Mouse (Mus musculus) lung, postnatal 0 days (tissue): ENCODE measurements around the gene Calhm1. TPM values are rescaled to one million over a fixed set of nuclear protein-coding genes. Genes with fewer than 3 reads are reported as not detected.
A peak's percentile ranks its signal among the peaks of the same experiment; 100 is the strongest.

Experiments used
- ATAC-seq: fragments of 200-750 bp; cut with Nextera tagmentation; 2 replicates; pipeline ENCODE4 v1.8.0; 2017; ENCODE audit warnings: moderate library complexity
- DNase-seq: peaks from one replicate; pipeline ENCODE4 v3.0.0-alpha.2; 2016; ENCODE audit warnings: low spot score
- H3K27ac ChIP-seq: fragments of 300-500 bp; sonication (generic); 2 replicates; pipeline ENCODE4 v1.5.1; 2014; ENCODE audit warnings: antibody characterized with exemption, mild to moderate bottlenecking, low read length, mixed read lengths
- H3K27me3 ChIP-seq: fragments of 300-500 bp; sonication (generic); replicated peaks from 2 replicates; pipeline ENCODE4 v1.6.1; 2014; ENCODE audit warnings: low read length, mixed read lengths; ENCODE audit not compliant: insufficient read depth
- H3K36me3 ChIP-seq: fragments of 300-500 bp; sonication (generic); 2 replicates; pipeline ENCODE4 v1.6.1; 2014; ENCODE audit warnings: low read length, mixed read lengths; ENCODE audit not compliant: insufficient read depth
- H3K4me1 ChIP-seq: fragments of 300-500 bp; sonication (generic); 2 replicates; pipeline ENCODE4 v1.6.1; 2014; ENCODE audit warnings: antibody characterized with exemption, low read depth, low read length, mixed read lengths; ENCODE audit not compliant: insufficient read depth
- H3K4me2 ChIP-seq: fragments of 300-500 bp; sonication (generic); replicated peaks from 2 replicates; pipeline ENCODE4 v1.6.1; 2014; ENCODE audit warnings: low read depth, mild to moderate bottlenecking, low read length, moderate library complexity, mixed read lengths
- H3K4me3 ChIP-seq: fragments of 300-500 bp; sonication (generic); 2 replicates; pipeline ENCODE4 v1.5.1; 2014; ENCODE audit warnings: low read depth, low read length
- H3K9ac ChIP-seq: fragments of 300-500 bp; sonication (generic); replicated peaks from 2 replicates; pipeline ENCODE4 v1.6.1; 2014; ENCODE audit warnings: low read depth, mild to moderate bottlenecking
- H3K9me3 ChIP-seq: fragments of 300-500 bp; sonication (generic); 2 replicates; pipeline ENCODE4 v1.6.1; 2016; ENCODE audit warnings: low read length, mixed read lengths
- CTCF ChIP-seq: IDR thresholded peaks from 2 replicates; pipeline ENCODE4 v1.5.1; 2016; ENCODE audit warnings: antibody characterized with exemption, mild to moderate bottlenecking
- EP300 ChIP-seq: IDR thresholded peaks from 2 replicates; pipeline ENCODE4 v1.6.1; 2016; ENCODE audit warnings: antibody characterized with exemption, mild to moderate bottlenecking, control low read depth
- WGBS: fragments of 180-500 bp; shearing (Covaris S2); extraction: QIAGEN DNeasy Blood & Tissue Kit; methylation state at CpG from one replicate; pipeline ENCODE4 v1.1.7; 2014; 5-methylcytosine and 5-hydroxymethylcytosine counted together
- polyA plus RNA-seq: library from polyadenylated mRNA; unstranded; fragments of >200 nt; fragmentation: Nextera tagmentation; extraction: Ambion mirVana; gene quantifications from 2 replicates; pipeline ENCODE4 v1.2.1, GENCODE M21; 2015

Gene Calhm1
- polyA plus RNA-seq, 1 experiment from 2014 or later: not detected

DNA sequence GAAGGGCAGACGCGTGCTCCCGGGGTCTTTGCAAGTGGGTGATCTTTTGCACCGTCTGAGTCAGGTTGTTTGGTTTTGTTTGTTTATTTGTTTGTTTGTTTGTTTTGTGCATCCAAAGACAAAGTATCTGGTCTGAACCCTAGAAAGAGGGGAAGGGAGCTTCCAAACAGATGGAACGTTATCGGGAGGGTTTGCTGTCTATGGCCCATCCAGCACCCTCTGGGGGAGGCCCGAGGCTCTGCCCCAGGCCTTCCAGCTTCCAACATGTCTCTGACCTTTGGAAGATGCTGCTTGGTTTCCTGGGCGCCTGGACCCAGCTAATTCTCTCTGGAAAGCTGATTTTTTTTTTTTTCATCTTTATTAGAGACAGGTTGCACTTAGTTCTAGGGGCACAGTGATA lies 36.0 kb upstream of the Calhm1 start:
- Histone ChIP-seq H3K9ac (no peak overlapping the region), H3K27ac (no peak overlapping the region), H3K36me3 (no peaks in the 10 kb centered on the region), H3K9me3 (no peaks in the 10 kb centered on the region), H3K4me3 (peak overlapping the region; percentile 59; the same call in 1 of the 2 replicates), H3K4me1 (peaks cover 10% of the 10 kb centered on the region; the same call in 1 of the 2 replicates), H3K27me3 (peaks cover 34% of the 10 kb centered on the region), H3K4me2 (0 out of 2 replicates have a peak overlapping the region, but pooled peaks have one; percentile 99)
- 22% methylated on average over 8 of the region's 8 CpGs for WGBS
- no peak for ATAC-seq
- TF ChIP-seq EP300 (no peak), CTCF (no peak)
- no peak for DNase-seq

DNA sequence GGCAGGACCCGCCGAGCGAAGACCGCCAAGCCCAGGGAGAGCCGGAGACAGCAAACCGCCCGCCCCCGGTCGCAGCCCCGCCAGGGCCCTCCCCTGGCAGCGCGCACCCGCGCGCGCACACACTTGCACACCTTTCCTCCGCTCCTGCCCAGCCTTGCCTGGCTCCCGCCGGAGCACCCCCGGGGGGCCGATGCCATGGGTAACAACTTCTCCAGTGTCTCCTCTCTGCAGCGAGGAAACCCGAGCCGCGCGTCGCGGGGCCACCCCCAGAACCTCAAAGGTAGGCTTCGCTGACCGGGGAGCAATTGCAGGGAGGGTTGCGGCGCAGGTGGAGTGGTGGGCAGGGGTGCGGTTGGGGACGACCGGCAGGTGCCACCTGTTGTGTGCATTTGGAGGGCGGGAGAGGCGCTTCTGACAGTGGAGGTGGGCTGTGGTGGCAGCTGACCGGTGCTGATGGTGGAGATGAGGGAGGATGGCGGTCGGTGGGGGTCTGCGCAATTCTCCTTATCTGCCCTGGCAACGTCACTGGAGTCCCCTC lies 35.3 kb upstream of the Calhm1 start:
- WGBS: 2% methylated on average over 30 of the region's 42 CpGs
- DNase-seq: no peak
- Histone ChIP-seq H3K9ac (no peak overlapping the region), H3K27me3 (peaks cover 34% of the 10 kb centered on the region), H3K4me2 (peak overlapping the region; percentile 99), H3K27ac (no peak overlapping the region), H3K4me3 (peak overlapping the region; percentile 59), H3K4me1 (peaks cover 10% of the 10 kb centered on the region; the same call in 1 of the 2 replicates), H3K9me3 (no peaks in the 10 kb centered on the region), H3K36me3 (no peaks in the 10 kb centered on the region)
- no peak for TF ChIP-seq EP300
- peak; percentile 23 for ATAC-seq

DNA sequence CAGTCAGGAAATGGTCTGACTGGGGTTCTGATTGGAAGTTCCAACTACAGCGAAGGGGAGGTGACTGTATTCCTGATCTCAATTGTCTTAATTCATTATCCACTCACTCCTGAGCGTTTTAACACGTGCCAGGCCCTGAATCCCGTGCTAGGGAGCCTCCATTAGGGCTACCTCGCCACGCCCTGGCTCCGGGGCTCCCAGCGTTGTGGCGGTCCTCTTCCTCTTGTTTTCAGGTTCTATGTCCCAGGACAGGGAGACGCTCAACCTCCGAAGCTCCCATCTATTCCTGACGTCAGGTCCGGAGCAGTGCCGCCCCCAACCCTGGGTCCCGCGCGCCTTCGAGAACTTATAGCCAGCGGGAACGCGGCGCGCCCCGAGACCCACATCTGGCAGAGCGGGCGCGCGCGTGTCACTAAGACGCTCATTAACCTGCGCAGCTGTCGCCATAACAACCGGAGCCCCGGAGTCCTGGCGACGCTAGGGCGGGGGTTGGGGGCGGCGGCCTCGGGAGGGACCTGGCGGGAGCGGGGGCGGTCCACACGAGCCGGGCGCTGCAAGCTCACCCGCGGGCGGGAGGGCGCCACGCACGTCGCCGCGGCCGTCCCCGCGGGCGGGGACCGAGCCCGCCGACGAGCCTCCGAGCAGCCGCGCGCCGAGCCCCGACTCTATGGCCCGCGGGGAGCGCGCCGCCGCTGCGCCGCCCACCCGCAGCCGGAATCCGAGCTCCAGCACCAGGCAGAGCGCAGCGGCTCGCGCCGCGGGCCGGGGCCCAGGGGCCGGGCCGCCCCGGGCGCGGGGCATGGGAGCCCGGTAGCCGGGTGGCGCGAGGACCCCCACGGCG lies 34.6 kb upstream of the Calhm1 start, which contains the start of gene Neurl1a:
TSS of gene Neurl1a (plus strand) at position 390 of the 841 bp plus-strand sequence.
- WGBS: 1% methylated on average over 63 of the region's 98 CpGs
- ATAC-seq (peak; percentile 70), DNase-seq (peak; percentile 34)
- no peak within 1 kb of the TSS for H3K27ac ChIP-seq
- peak within 1 kb of the TSS; percentile 59 for H3K4me3 ChIP-seq
- TF ChIP-seq EP300: no peak
- TF ChIP-seq CTCF: no peak
- H3K4me1 ChIP-seq: peaks cover 10% of the 10 kb centered on the region; the same call in 1 of the 2 replicates
- no peaks in the 10 kb centered on the region for H3K36me3 ChIP-seq
- no peak within 1 kb of the TSS for H3K9ac ChIP-seq
- H3K27me3 ChIP-seq: peaks cover 34% of the 10 kb centered on the region
- peak within 1 kb of the TSS; percentile 99 for H3K4me2 ChIP-seq
- no peaks in the 10 kb centered on the region for H3K9me3 ChIP-seq

DNA sequence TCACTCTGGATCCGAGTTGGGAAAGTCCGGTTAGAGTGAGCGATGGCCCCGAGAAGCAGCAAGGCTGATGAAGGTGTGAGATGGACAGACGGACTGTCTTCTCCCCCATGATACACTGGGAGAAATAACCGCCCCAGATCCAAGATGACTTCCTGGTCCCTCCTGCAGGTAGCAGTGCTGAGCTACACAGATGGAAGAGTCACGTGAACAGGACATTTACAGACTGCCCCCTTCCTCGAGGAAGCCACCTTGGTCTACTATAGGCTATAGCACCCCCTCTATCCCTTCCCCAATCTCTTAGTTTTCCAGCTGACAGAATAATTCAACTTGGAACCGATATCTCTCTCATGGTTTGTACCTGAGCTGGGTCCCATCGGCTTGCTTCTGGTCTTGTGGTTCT lies 33.9 kb upstream of the Calhm1 start:
- Histone ChIP-seq H3K27me3 (peaks cover 34% of the 10 kb centered on the region), H3K9ac (no peak overlapping the region), H3K27ac (no peak overlapping the region), H3K4me1 (peaks cover 10% of the 10 kb centered on the region; the same call in 1 of the 2 replicates), H3K4me2 (peak overlapping the region; percentile 99), H3K4me3 (peak overlapping the region; percentile 59; the same call in 1 of the 2 replicates), H3K36me3 (no peaks in the 10 kb centered on the region), H3K9me3 (no peaks in the 10 kb centered on the region)
- peak; percentile 58 for DNase-seq
- peak; percentile 69 for TF ChIP-seq CTCF
- TF ChIP-seq EP300: no peak
- peak; percentile 27; the same call in 1 of the 2 replicates for ATAC-seq
- 21% methylated on average over 10 of the region's 10 CpGs for WGBS

DNA sequence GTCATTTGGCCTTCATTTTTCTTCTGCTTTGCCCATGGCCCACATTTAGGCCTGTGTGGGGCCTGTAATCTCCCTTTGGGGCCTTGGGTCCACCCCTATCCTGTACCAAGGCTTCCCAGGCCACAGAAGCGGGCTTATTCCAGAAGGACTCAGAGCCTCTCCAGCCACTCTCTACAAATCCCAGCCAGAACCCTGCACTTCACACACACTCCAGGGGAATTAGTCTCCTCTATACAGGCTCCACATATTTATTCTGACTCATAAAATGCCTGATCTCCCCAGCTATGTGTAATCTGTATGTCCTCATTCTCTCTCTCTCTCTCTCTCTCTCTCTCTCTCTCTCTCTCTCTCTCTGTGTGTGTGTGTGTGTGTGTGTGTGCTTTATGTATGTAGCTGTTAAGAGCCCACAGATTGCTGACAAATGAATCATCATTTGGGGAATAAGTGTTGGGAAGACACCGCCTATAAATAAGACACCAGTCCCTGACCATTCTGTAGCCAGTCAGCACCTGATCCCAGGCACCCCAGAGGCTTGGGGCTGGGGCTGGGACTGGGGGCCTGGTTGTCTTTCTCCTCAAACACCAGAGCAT lies 33.0 kb upstream of the Calhm1 start:
- Histone ChIP-seq H3K4me3 (no peak overlapping the region), H3K9ac (no peak overlapping the region), H3K27ac (no peak overlapping the region), H3K4me1 (peaks cover 10% of the 10 kb centered on the region; the same call in 1 of the 2 replicates), H3K9me3 (no peaks in the 10 kb centered on the region), H3K27me3 (peaks cover 34% of the 10 kb centered on the region), H3K36me3 (no peaks in the 10 kb centered on the region), H3K4me2 (no peak overlapping the region)
- peak; percentile 27; the same call in 1 of the 2 replicates for ATAC-seq
- 82% methylated on average over 2 of the region's 2 CpGs for WGBS
- DNase-seq: peak; percentile 25
- TF ChIP-seq CTCF (no peak), EP300 (no peak)

DNA sequence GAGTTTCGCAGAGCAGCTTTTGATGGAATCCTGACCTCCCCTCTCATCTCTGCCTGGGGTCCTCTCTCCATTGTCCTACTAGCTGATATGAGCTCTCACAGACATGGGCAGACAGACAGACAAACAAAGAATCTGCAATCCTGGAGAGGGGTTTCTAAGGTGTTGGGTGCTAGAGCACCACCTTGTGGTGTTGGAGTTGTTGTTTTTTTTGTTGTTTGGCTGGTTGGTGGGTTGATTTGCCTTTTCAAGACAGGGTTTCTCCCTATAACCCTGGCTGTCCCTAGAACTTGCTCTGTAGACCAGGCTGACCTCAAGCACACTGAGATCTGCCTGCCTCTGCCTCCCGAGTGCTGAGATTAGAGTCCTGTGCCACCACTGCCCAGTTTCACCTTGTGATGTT lies 31.4 kb upstream of the Calhm1 start:
- H3K36me3 ChIP-seq: no peaks in the 10 kb centered on the region
- DNase-seq: no peak
- peaks cover 10% of the 10 kb centered on the region; the same call in 1 of the 2 replicates for H3K4me1 ChIP-seq
- peak; percentile 33; the same call in 1 of the 2 replicates for TF ChIP-seq CTCF
- TF ChIP-seq EP300: no peak
- no peak overlapping the region for H3K4me2 ChIP-seq
- WGBS: 57% methylated on average over 2 of the region's 2 CpGs
- no peak for ATAC-seq
- no peaks in the 10 kb centered on the region for H3K9me3 ChIP-seq
- H3K9ac ChIP-seq: no peak overlapping the region
- no peak overlapping the region for H3K4me3 ChIP-seq
- peaks cover 31% of the 10 kb centered on the region for H3K27me3 ChIP-seq
- H3K27ac ChIP-seq: no peak overlapping the region
